Mouse (Mus musculus): ENCODE results near the gene Ubc.

DNA sequence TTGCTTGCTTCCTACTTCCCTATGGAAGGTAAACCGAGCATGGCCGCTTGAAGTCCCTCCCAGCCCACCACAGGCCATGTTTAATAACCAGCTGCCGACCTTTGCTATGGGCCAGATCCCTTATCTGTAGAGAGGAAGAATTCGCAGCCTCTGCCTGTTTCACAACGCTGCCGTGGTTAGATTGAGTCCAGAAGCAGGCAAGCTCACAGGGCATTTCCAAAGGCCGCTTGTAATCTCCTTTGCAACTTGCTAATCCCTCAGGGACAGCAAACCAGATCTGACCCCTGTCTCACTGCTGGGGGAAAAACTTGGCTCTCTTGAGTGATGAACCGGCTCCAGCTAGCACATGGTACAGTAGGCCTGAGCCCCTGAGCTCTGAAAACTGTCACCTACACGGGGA is 53.0 kb downstream of the Ubc start:
- TF ChIP-seq POLR2A (IDR thresholded peaks at IDR 0.05; ENCODE audit: low read depth, low read length) (no peak), CTCF (conservative IDR thresholded peaks at IDR 0.05; ENCODE audit: insufficient read depth, insufficient read length, low read depth, low read length) (no peak)

All from kidney, adult 2 months (tissue).